Mouse (Mus musculus) fibroblast of lung, adult 2 months (primary cell): ENCODE results near the gene Gcg.

ENCODE experiments used
- DNase-seq: peaks from one replicate; pipeline ENCODE4 v3.0.0-alpha.2; 2011; ENCODE audit warnings: low read depth

The Gcg gene

GRCm38 (mm10) chr2:62483550-62483949 lies at the start of gene Gcg:
Gcg (minus strand) TSS chr2:62483650.
- DNase-seq, result no peak

DNA sequence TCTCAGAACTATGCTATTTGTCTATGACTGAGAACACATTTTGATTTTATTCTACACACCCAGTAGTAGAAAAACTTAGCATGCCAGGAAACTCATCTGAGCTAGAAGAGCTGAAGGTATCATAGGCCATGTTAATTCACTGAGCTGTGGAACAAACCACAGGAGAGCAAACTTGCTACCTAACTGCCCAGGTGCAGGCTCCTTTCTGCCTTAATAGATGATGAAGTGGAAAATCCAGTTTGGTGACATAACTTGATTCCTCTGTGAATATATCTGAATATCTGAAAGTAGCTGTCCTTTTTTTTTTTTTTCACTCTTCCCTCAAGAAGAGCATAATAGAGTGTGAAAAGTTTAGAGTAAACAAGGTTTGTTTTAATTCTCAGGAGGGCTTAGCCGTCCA lies 47.6 kb upstream of the Gcg start:
- no peak for DNase-seq

DNA sequence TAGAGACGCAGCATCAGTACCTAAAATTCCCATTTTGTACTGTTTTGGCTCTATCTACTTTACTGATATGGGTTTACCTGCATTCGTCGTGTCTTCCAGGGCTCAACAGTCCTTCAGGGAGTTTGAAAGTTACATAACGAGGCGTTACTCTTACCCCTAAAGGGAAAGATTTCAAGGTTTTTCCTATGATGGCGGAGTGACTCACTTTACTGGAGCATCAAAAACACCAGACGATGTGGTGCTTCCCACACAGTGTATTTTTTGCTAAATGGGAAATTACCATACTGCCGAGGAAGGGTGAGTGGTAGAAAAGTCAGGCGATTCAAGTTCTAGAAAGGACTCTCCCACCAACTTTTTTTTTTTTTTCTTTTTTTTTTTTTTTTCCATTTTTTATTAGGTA lies 42.9 kb upstream of the Gcg start:
- no peak for DNase-seq

- no peak for DNase-seq
Observed at GRCm38 (mm10) chr2:62517790-62518189, 34.3 kb upstream of the Gcg start.

DNA sequence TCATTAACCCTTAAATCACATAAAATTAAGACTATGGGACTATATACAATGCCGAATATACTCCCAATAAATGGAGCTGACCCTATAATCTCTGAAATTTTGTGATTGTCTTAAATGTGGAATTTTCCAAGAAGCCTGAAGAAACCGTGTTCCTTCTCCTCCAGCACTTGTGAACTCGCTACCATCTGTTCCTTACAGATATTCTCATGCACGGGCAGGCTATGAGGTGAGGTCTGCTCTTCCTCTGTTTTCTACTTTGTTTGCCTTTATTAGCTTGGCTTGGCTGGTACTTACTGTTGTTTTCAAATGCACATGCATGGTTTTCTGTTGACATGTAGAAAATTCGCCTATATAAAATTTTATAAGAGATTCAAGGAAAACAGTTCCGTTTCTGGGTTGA lies 31.0 kb upstream of the Gcg start:
- DNase-seq, result no peak

DNA sequence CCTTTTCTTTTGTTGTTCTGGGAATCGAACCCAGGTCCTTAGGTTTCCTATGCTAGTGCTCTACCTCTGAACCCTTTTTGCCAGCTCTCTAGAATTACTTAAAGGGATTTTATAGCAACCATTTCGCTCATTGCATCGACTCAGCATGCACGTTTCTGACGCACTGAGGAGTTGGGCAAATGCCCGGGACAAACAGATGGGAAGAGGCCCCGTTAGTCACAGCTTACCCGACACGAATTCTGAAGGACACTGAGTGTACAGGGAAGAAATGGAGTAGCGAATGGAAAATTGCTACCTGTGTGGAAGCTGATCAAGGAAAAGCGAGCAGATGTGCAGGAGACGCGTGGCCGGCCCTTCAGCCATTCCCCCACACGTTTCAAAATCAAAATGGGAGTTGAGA lies 30.0 kb upstream of the Gcg start:
- no peak for DNase-seq

GRCm38 (mm10) chr2:62507130-62507529 lies 23.7 kb upstream of the Gcg start:
- no peak for DNase-seq

GRCm38 (mm10) chr2:62506441-62506840 lies 23.0 kb upstream of the Gcg start:
- no peak for DNase-seq

DNA sequence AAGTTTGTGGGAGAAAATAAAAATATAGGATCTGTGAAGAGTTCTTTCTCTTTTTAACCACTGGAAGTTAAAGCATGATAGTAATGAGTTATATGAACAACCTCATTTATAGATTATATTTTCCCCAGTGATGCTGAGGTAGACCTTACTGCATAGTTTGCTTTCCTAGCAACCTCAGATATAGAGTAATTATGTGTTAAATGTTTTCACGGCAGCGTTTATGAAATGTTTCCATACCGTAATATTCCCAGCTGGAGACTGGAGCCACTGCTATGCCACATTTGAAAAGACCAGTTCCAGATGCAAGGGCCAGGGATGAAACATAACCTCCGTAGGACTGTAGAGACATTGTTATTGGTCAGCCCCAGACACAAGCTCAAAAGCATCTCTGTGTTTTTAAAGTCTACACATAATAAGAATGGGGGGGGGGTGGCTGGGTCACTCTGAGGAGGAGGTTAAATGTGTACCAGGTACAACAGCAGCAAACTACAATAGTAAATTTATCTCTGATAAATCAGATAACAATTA lies 20.9 kb upstream of the Gcg start:
- no peak for DNase-seq

DNA sequence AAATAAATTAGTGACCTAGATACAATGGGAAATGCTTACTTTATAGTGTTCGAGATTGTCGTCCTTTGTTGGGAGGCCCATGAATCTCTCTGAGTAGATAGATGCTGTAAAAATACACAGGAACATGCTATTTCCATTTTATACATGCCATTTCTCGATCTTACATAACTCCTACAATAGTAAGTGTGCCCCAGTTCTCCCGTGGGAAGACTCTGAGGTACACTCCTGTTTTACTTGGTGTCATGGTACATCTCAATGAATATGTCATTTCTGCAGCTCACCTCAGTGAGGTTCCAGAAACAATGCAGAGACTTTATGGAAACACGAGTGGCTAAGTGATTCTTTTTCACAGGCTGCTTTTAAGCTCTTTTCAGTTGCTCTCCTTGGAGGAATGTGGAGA lies 19.9 kb upstream of the Gcg start:
- DNase-seq, result no peak

GRCm38 (mm10) chr2:62502516-62502915 lies 19.1 kb upstream of the Gcg start:
- DNase-seq, result no peak

GRCm38 (mm10) chr2:62498821-62499220 lies 15.4 kb upstream of the Gcg start:
- no peak for DNase-seq

- DNase-seq, result no peak
Observed at GRCm38 (mm10) chr2:62498086-62498485, 14.6 kb upstream of the Gcg start.

- no peak for DNase-seq
Observed at GRCm38 (mm10) chr2:62497333-62498002, 14.0 kb upstream of the Gcg start.

DNA sequence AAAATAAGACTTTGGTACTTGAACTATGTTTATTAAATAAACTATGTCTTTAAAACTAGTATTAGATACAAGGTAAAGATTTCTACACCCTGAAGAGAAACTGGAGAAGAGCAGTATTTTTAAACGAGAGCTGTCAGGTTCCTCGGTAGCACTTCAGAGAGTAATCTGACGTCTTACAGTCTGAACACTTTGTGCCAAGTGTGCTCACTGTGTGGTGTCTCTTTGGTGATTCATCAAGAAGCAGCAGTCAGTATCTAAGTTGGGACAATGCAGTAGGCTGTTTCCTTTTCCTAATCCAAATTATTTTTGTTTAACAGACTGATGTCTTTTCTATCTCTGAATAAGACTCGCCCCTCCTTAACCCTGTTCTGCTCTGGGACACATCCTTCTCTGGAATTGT lies 12.0 kb upstream of the Gcg start:
- DNase-seq, result no peak

- DNase-seq, result no peak
Observed at GRCm38 (mm10) chr2:62489832-62490231, 6.4 kb upstream of the Gcg start.

DNA sequence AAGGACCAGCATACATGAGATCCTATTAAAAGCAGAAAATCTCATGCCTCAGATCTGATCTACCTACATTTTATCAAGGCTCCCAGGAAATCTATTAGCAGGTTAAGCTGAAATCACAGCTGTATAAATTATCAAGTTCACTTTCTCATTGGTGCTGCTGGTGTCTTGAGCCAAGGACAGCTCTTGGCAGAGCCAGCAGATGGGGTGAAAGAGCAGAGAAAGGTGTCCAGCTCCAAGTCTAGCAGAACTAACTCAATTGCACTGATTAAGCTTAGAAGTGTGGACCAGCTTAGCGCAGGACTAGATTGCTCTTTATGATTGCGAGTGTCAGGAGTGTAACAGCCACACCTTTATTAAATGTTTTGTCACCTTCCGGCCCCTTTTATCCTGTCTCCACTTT lies 1.5 kb upstream of the Gcg start:
- DNase-seq, result peak; percentile 11

- DNase-seq, result no peak
Observed at GRCm38 (mm10) chr2:62480285-62481198, 2.9 kb downstream of the Gcg start.

DNA sequence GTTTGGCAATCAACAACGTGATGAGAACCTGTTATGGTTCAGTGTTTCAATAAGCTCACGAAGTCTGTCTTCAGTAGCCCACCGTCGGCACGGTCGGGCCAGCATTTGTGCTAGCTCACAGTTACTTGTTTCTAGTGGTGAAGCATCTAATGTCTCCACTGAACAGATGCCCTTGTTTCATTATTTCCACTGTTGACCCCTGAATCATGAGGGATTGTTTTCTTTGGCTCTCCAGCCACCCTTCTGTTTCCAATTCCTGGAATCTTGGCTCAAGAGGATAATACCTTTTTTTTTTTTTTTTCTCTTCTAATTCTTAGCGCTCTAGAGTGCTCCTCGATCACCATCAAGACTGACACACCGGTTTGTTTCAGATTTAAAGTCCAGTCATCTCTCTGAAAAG lies 13.9 kb downstream of the Gcg start:
- DNase-seq, result peak; percentile 73

DNA sequence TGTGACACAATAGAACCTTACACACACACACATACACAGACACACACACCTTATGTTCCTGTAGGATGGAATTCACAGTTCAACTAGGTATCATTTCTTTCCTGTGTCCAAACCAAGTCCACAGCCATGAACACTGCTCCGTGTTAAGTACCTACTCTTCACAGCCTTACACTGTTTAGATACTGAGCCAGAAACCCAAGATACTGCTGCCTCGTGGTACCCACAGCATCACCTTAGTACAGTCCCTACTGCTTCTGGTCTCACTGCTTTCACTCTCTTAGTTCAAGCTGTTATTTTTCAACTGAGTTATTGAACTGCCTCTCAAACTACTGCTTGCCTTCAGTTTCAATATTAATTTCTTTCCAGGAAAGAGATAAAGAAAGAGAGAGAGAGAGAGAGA lies 20.2 kb downstream of the Gcg start:
- DNase-seq, result no peak

- no peak for DNase-seq
Observed at GRCm38 (mm10) chr2:62462174-62462573, 21.3 kb downstream of the Gcg start.

GRCm38 (mm10) chr2:62460815-62461450 lies 22.5 kb downstream of the Gcg start:
- no peak for DNase-seq

- DNase-seq, result no peak
Observed at GRCm38 (mm10) chr2:62460231-62460710, 23.2 kb downstream of the Gcg start.
